Mouse (Mus musculus): ENCODE data around the gene Jag1. TPM values are rescaled to one million over a fixed set of nuclear protein-coding genes. Genes with fewer than 3 reads are reported as not detected.

The Jag1 gene
- total and polyA plus RNA-seq, 3 experiments = 0.42 TPM; not detected in 2

GRCm38 (mm10) chr2:137064513-137064912, 51.9 kb downstream of the Jag1 start:
- no peaks in the 10 kb centered on the region for H3K27me3 ChIP-seq (ENCODE audit: control insufficient read depth in 1 of 2, insufficient read depth in 2 of 2, low read length in 2 of 2)
- H3K79me2 ChIP-seq (ENCODE audit: control insufficient read depth, insufficient read depth, low read length, poor library complexity) = no peaks in the 10 kb centered on the region
- TF ChIP-seq SIN3A (IDR thresholded peaks at IDR 0.05; ENCODE audit: low read length) = no peak
- TF ChIP-seq KAT2A (conservative IDR thresholded peaks at IDR 0.05; ENCODE audit: low read depth, low read length) = no peak
- no peak for TF ChIP-seq TCF12 (IDR thresholded peaks at IDR 0.05; ENCODE audit: low read depth, low read length)
- no peak for TF ChIP-seq E2F4 (IDR thresholded peaks at IDR 0.05; ENCODE audit: borderline replicate concordance, low read depth, low read length)
- no peak for TF ChIP-seq CHD2 (IDR thresholded peaks at IDR 0.05; ENCODE audit: low read length)
- no peak for TF ChIP-seq POLR2A (IDR thresholded peaks at IDR 0.05; ENCODE audit: control insufficient read depth in 1 of 2, insufficient read depth in 1 of 2, low read depth in 1 of 2, low read length in 2 of 2, poor library complexity in 1 of 2)
- no peak for TF ChIP-seq MXI1 (IDR thresholded peaks at IDR 0.05; ENCODE audit: low read depth, low read length)
- no peak for TF ChIP-seq EP300 (IDR thresholded peaks at IDR 0.05; ENCODE audit: low read depth in 1 of 2, low read length in 2 of 2)
- TF ChIP-seq MAX (IDR thresholded peaks at IDR 0.05; ENCODE audit: low read length) = no peak
- no peak for TF ChIP-seq USF2 (IDR thresholded peaks at IDR 0.05; ENCODE audit: borderline replicate concordance in 1 of 2, insufficient read depth in 1 of 2, low read depth in 1 of 2, low read length in 2 of 2)
- no peaks in the 10 kb centered on the region for H3K36me3 ChIP-seq (ENCODE audit: control insufficient read depth in 1 of 2, insufficient read depth in 2 of 2, low read length in 2 of 2)
- H3K4me1 ChIP-seq (ENCODE audit: control insufficient read depth in 1 of 2, insufficient read depth in 2 of 2, low read length in 2 of 2) = no peaks in the 10 kb centered on the region
- no peaks in the 10 kb centered on the region for H3K9me3 ChIP-seq (replicated peaks; ENCODE audit: insufficient read depth, low read length)
- no peak for DNase-seq (ENCODE audit: low read depth, low spot score)
- no peak overlapping the region for H3K27ac ChIP-seq (ENCODE audit: control insufficient read depth, low read depth, low read length)
- H3K9ac ChIP-seq (ENCODE audit: control insufficient read depth, low read depth, low read length, poor library complexity, severe bottlenecking) = no peak overlapping the region
- H3K4me3 ChIP-seq (ENCODE audit: control insufficient read depth in 1 of 2, insufficient read depth in 1 of 2, low read depth in 2 of 2, low read length in 2 of 2) = no peak overlapping the region

DNA sequence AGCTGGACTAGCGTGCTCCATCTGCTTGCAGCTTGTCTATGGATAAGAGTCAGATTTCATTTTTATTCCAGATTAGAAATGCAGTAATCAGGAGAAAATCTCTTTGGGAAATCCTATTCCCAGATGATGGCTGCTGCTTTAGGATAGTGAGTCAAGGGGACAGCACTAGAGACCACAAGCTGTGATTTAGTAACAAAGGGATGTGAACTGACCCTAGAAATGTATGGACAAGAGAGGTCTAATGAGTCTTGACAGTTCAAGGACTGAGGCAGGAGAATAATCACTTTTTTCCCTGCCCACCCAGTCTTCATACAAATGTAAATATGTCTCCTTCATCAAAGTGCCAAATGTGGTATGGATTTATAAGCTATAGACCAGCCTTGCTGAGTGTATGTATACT, 52.6 kb downstream of the Jag1 start:
- Histone ChIP-seq H3K27ac (ENCODE audit: control insufficient read depth, low read depth, low read length) (no peak overlapping the region), H3K27me3 (ENCODE audit: control insufficient read depth in 1 of 2, insufficient read depth in 2 of 2, low read length in 2 of 2) (no peaks in the 10 kb centered on the region), H3K36me3 (ENCODE audit: control insufficient read depth in 1 of 2, insufficient read depth in 2 of 2, low read length in 2 of 2) (no peaks in the 10 kb centered on the region), H3K4me3 (ENCODE audit: control insufficient read depth in 1 of 2, insufficient read depth in 1 of 2, low read depth in 2 of 2, low read length in 2 of 2) (no peak overlapping the region), H3K9me3 (replicated peaks; ENCODE audit: insufficient read depth, low read length) (no peaks in the 10 kb centered on the region), H3K4me1 (ENCODE audit: control insufficient read depth in 1 of 2, insufficient read depth in 2 of 2, low read length in 2 of 2) (no peaks in the 10 kb centered on the region), H3K9ac (ENCODE audit: control insufficient read depth, low read depth, low read length, poor library complexity, severe bottlenecking) (no peak overlapping the region), H3K79me2 (ENCODE audit: control insufficient read depth, insufficient read depth, low read length, poor library complexity) (no peaks in the 10 kb centered on the region)
- no peak for TF ChIP-seq NRF1 (IDR thresholded peaks at IDR 0.05; ENCODE audit: insufficient read depth, low read depth, low read length, poor library complexity, severe bottlenecking)
- no peak for DNase-seq (ENCODE audit: low read depth, low spot score)

- DNase-seq (ENCODE audit: low read depth, low spot score) = no peak
- Histone ChIP-seq H3K9ac (ENCODE audit: control insufficient read depth, low read depth, low read length, poor library complexity, severe bottlenecking) (no peak overlapping the region), H3K27ac (ENCODE audit: control insufficient read depth, low read depth, low read length) (no peak overlapping the region), H3K27me3 (ENCODE audit: control insufficient read depth in 1 of 2, insufficient read depth in 2 of 2, low read length in 2 of 2) (no peaks in the 10 kb centered on the region), H3K4me1 (ENCODE audit: control insufficient read depth in 1 of 2, insufficient read depth in 2 of 2, low read length in 2 of 2) (no peaks in the 10 kb centered on the region), H3K4me3 (ENCODE audit: control insufficient read depth in 1 of 2, insufficient read depth in 1 of 2, low read depth in 2 of 2, low read length in 2 of 2) (no peak overlapping the region), H3K79me2 (ENCODE audit: control insufficient read depth, insufficient read depth, low read length, poor library complexity) (no peaks in the 10 kb centered on the region), H3K9me3 (replicated peaks; ENCODE audit: insufficient read depth, low read length) (no peaks in the 10 kb centered on the region), H3K36me3 (ENCODE audit: control insufficient read depth in 1 of 2, insufficient read depth in 2 of 2, low read length in 2 of 2) (no peaks in the 10 kb centered on the region)
- no peak for TF ChIP-seq MYB (IDR thresholded peaks at IDR 0.05; ENCODE audit: low read depth, low read length)
- no peak for TF ChIP-seq TBP (IDR thresholded peaks at IDR 0.05; ENCODE audit: low read depth, low read length)
- TF ChIP-seq POLR2AphosphoS5 (IDR thresholded peaks at IDR 0.05; ENCODE audit: borderline replicate concordance, low read depth, low read length) = no peak
- TF ChIP-seq RAD21 (IDR thresholded peaks at IDR 0.05; ENCODE audit: low read depth, low read length) = no peak
- no peak for TF ChIP-seq GATA1 (IDR thresholded peaks at IDR 0.05; ENCODE audit: low read depth, low read length)
Observed at GRCm38 (mm10) chr2:137049906-137050305, 66.5 kb downstream of the Jag1 start.
